Mouse (Mus musculus) embryonic facial prominence, embryonic 13.5 days (tissue): Measurements from ENCODE around the gene 9030624G23Rik. TPM values are rescaled to one million over a fixed set of nuclear protein-coding genes. Genes with fewer than 3 reads are reported as not detected.
"Not testable (repeated sequence)": the region's sequence is repeated elsewhere in the genome, so short reads cannot be mapped to it uniquely, and the experiment has no call there.

Source experiments
- ATAC-seq: fragments of 200-750 bp; cut with Nextera tagmentation; 2 replicates; pipeline ENCODE4 v1.8.0; 2017; ENCODE audit warnings: low read depth; ENCODE audit not compliant: insufficient number of reproducible peaks, insufficient read depth, low FRiP score, low TSS enrichment
- H3K27ac ChIP-seq: fragments of 300-500 bp; sonication (generic); 2 replicates; pipeline ENCODE4 v1.5.1; 2015; ENCODE audit warnings: moderate library complexity, mild to moderate bottlenecking, inconsistent platforms
- H3K27me3 ChIP-seq: fragments of 300-500 bp; sonication (generic); 2 replicates; pipeline ENCODE4 v1.6.1; 2015; ENCODE audit warnings: mild to moderate bottlenecking, inconsistent platforms
- H3K36me3 ChIP-seq: fragments of 300-500 bp; sonication (generic); 2 replicates; pipeline ENCODE4 v1.6.1; 2015; ENCODE audit warnings: mild to moderate bottlenecking, inconsistent platforms
- H3K4me1 ChIP-seq: fragments of 300-500 bp; sonication (generic); 2 replicates; pipeline ENCODE4 v1.6.1; 2015; ENCODE audit warnings: inconsistent platforms
- H3K4me2 ChIP-seq: fragments of 300-500 bp; sonication (generic); 2 replicates; pipeline ENCODE4 v1.6.1; 2015; ENCODE audit warnings: moderate library complexity, mild to moderate bottlenecking, inconsistent platforms
- H3K4me3 ChIP-seq: fragments of 300-500 bp; sonication (generic); 2 replicates; pipeline ENCODE4 v1.5.1; 2015; ENCODE audit warnings: mild to moderate bottlenecking, inconsistent platforms
- H3K9ac ChIP-seq: fragments of 300-500 bp; sonication (generic); 2 replicates; pipeline ENCODE4 v1.6.1; 2015; ENCODE audit warnings: mild to moderate bottlenecking, inconsistent platforms
- H3K9me3 ChIP-seq: fragments of 300-500 bp; sonication (generic); 2 replicates; pipeline ENCODE4 v1.6.1; 2016; ENCODE audit warnings: inconsistent platforms
- WGBS: fragments of 180-500 bp; shearing (Covaris S2); methylation state at CpG from one replicate; pipeline ENCODE4 v1.1.7; 2015; ENCODE audit warnings: mixed read lengths; 5-methylcytosine and 5-hydroxymethylcytosine counted together
- polyA plus RNA-seq: library from polyadenylated mRNA; unstranded; fragments of >200 nt; fragmentation: Nextera tagmentation; extraction: Ambion mirVana; gene quantifications from 2 replicates; pipeline ENCODE4 v1.2.1, GENCODE M21; 2015

Gene 9030624G23Rik
- 3.2 and 4.1 TPM in 2 replicates for polyA plus RNA-seq

DNA sequence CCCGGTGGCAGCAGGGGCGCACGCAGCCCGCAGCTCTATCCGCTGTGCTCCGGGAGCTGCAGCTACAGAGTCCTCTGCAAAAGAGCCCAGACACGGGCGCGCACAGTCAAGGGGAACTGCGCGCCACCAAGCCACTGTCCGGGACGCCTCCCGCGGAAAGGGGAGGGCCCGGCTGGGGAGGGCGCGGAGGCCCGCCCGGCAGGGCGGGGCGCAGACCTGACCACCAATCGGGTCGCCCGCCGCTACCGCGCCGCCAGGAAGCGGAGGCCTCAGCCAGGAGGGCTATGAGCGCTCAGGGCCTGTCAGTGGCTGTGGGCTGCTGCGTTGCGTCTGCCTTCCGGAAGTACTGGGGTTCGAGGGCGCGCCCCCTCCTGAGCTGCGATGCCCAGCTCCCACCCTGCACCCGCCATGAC, at the start of gene 9030624G23Rik:
Gene 9030624G23Rik, minus strand, starts transcription at position 139 of the 413 bp plus-strand sequence.
- not testable (repeated sequence) for ATAC-seq, H3K36me3 ChIP-seq, H3K27me3 ChIP-seq, H3K9me3 ChIP-seq, H3K4me1 ChIP-seq
- peak within 1 kb of the TSS; percentile 62; the same call in 1 of the 2 replicates for H3K27ac ChIP-seq
- peak within 1 kb of the TSS; percentile 50 for H3K4me2 ChIP-seq
- H3K9ac ChIP-seq: peak within 1 kb of the TSS; percentile 66
- H3K4me3 ChIP-seq: peak within 1 kb of the TSS; percentile 53
- WGBS: under 1% methylated on average over 36 of the region's 39 CpGs

GRCm38 (mm10) chr12:24083096-24083495, 13.9 kb downstream of the 9030624G23Rik start:
- not testable (repeated sequence) for H3K9ac ChIP-seq, H3K4me2 ChIP-seq, H3K9me3 ChIP-seq, H3K36me3 ChIP-seq, H3K27ac ChIP-seq, H3K4me1 ChIP-seq, ATAC-seq, H3K4me3 ChIP-seq, H3K27me3 ChIP-seq
- WGBS: 91% methylated on average over 2 of the region's 5 CpGs
